Mouse (Mus musculus): Measurements from ENCODE around the gene Ccl19. TPM values are rescaled to one million over a fixed set of nuclear protein-coding genes. Genes with fewer than 3 reads are reported as not detected.

Ccl19 gene
- polyA plus RNA-seq (2012; ENCODE audit: low replicate concordance): 0.87 TPM in 1 of 2 replicates, not detected in the other

DNA sequence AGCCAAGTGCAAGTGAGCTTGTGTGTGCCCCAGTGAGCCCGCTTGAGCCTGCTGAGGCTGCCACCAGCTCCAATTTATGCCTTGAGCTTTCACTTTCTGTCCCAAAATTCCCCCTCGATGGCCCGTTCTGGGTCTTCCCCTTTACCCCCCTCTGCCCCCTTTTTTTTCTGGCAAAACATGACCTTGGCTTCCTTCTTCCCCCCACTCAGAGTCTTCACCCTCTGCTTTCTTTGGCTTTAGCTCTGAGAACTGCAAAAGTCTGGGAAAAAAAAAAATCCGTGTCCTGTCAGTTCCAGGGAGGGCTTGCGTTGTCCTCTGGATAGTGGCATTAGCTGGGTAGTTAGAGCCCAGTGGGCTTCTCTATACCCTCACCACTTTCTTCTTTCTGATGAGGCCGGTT lies at the start of gene Ccl19:
Gene Ccl19 (minus strand): TSS at position 101 of the 400 bp plus-strand sequence.

DNA sequence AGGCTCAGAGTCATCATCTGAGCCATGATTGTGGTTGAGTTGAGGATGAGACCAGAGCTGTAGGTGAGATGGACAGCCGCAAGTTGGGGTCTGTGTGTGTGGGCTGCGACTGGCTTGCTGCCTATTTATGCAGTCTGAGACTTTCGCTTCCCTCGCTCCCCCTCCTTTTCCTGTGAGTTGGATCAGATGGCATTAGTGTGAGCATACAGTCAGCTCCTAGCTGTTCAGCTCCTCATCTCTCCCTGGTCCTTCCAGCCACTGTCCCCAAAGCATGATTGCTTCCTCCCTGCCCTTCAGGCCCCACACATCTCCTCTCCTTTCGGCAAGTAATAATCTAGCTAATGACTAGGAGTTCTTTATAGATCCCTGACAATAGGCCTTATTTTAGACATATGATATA lies 17.5 kb upstream of the Ccl19 start, which contains the start of gene Ccl21a:
Gene Ccl21a (minus strand): TSS at position 101 of the 400 bp plus-strand sequence.

DNA sequence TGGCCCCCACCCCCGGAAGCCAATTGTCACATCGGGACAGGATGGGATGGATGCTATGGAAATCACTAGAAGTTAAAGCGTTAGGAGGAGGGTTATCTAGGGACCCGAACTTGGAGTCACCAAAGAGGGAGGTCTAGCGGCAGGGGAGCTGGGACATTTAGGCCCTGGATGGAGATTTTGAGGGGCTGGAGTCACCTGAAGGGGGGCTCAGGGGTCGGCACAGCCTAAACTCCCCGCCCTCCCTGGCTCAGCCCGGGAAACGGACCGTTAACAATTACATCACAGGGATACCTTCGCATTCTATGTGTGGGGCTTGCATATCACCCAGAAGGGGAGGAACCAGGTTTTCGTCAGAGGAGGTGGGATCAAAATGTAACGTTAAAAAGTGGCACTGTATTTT lies 21.1 kb downstream of the Ccl19 start, which contains the start of gene 4930578G10Rik:
Gene 4930578G10Rik (plus strand): TSS at position 301 of the 400 bp plus-strand sequence.

Other genes with a start within 250 kb of the Ccl19 start
- not detected in 2 replicates for gene Fam205a2, start 228.4 kb downstream of the Ccl19 start, polyA plus RNA-seq (2012; ENCODE audit: low replicate concordance)
- gene Gm10591, start 144.4 kb downstream of the Ccl19 start, polyA plus RNA-seq (2012; ENCODE audit: low replicate concordance): not detected in 2 replicates
- gene Gm2564, start 126.9 kb downstream of the Ccl19 start, polyA plus RNA-seq (2012; ENCODE audit: low replicate concordance): not detected in 2 replicates
- gene Ccl27b, start 101.3 kb downstream of the Ccl19 start, polyA plus RNA-seq (2012; ENCODE audit: low replicate concordance): not detected in 2 replicates
- not detected in 2 replicates for gene Il11ra2, start 94.7 kb downstream of the Ccl19 start, polyA plus RNA-seq (2012; ENCODE audit: low replicate concordance)
- gene 4930578G10Rik, start 21.0 kb downstream of the Ccl19 start, polyA plus RNA-seq (2012; ENCODE audit: low replicate concordance): not detected in 2 replicates
- 11.3 TPM in 1 of 2 replicates, not detected in the other for gene Ccl21a, start 17.4 kb upstream of the Ccl19 start, polyA plus RNA-seq (2012; ENCODE audit: low replicate concordance)
- gene Fam205a1, start 97.3 kb upstream of the Ccl19 start, polyA plus RNA-seq (2012; ENCODE audit: low replicate concordance): not detected in 2 replicates
- not detected in 2 replicates for gene Gm12394, start 100.2 kb upstream of the Ccl19 start, polyA plus RNA-seq (2012; ENCODE audit: low replicate concordance)
- gene Fam205c, start 117.7 kb upstream of the Ccl19 start, polyA plus RNA-seq (2012; ENCODE audit: low replicate concordance): not detected in 2 replicates
- gene Phf24, start 160.1 kb upstream of the Ccl19 start, polyA plus RNA-seq (2012; ENCODE audit: low replicate concordance): 0.08 and 0.27 TPM in 2 replicates
- 3.8 and 6.3 TPM in 2 replicates for gene Dnajb5, start 193.2 kb upstream of the Ccl19 start, polyA plus RNA-seq (2012; ENCODE audit: low replicate concordance)
- not detected in 2 replicates for gene 1700022I11Rik, start 213.0 kb upstream of the Ccl19 start, polyA plus RNA-seq (2012; ENCODE audit: low replicate concordance)
- gene Vcp, start 243.9 kb upstream of the Ccl19 start, polyA plus RNA-seq (2012; ENCODE audit: low replicate concordance): 212 TPM in 2 replicates

Data from leukemia stem cell, adult 10-12 weeks (primary cell).